Mouse (Mus musculus): ENCODE measurements at regions not wholly inside any gene's neighbourhood (a gene's known extent, or its start where the extent isn't known, plus 50 kb on each side); places are given as distances from the start of the nearest gene placed in this dataset.

- no peak for TF ChIP-seq EP300 (IDR thresholded peaks at IDR 0.05)
- no peak for TF ChIP-seq CTCF (IDR thresholded peaks at IDR 0.05)
Observed at GRCm38 (mm10) chr2:72688031-72688430, 212.1 kb downstream of the Cdca7 start.
